Mouse (Mus musculus) liver, embryonic 12.5 days (tissue): ENCODE results near the gene Spns2. TPM values are rescaled to one million over a fixed set of nuclear protein-coding genes. Genes with fewer than 3 reads are reported as not detected.
A peak's percentile ranks its signal among the peaks of the same experiment; 100 is the strongest.

Experiments used
- ATAC-seq: fragments of 200-750 bp; cut with Nextera tagmentation; 2 replicates; pipeline ENCODE4 v1.8.0; 2017; ENCODE audit warnings: moderate number of reproducible peaks, mild to moderate bottlenecking, moderate library complexity
- H3K27ac ChIP-seq: fragments of 300-500 bp; sonication (generic); 2 replicates; pipeline ENCODE4 v1.5.1; 2016; ENCODE audit warnings: mild to moderate bottlenecking
- H3K27me3 ChIP-seq: fragments of 300-500 bp; sonication (generic); replicated peaks from 2 replicates; pipeline ENCODE4 v1.6.1; 2016; ENCODE audit warnings: mild to moderate bottlenecking, moderate library complexity
- H3K36me3 ChIP-seq: fragments of 300-500 bp; sonication (generic); 2 replicates; pipeline ENCODE4 v1.6.1; 2016; ENCODE audit warnings: mild to moderate bottlenecking, moderate library complexity
- H3K4me1 ChIP-seq: fragments of 300-500 bp; sonication (generic); 2 replicates; pipeline ENCODE4 v1.6.1; 2016
- H3K4me2 ChIP-seq: fragments of 300-500 bp; sonication (generic); 2 replicates; pipeline ENCODE4 v1.6.1; 2016; ENCODE audit warnings: mild to moderate bottlenecking, moderate library complexity
- H3K4me3 ChIP-seq: fragments of 300-500 bp; sonication (generic); 2 replicates; pipeline ENCODE4 v1.5.1; 2016; ENCODE audit warnings: mild to moderate bottlenecking, moderate library complexity
- H3K9ac ChIP-seq: fragments of 300-500 bp; sonication (generic); 2 replicates; pipeline ENCODE4 v1.6.1; 2016; ENCODE audit warnings: mild to moderate bottlenecking, moderate library complexity
- H3K9me3 ChIP-seq: fragments of 300-500 bp; sonication (generic); replicated peaks from 2 replicates; pipeline ENCODE4 v1.6.1; 2016; ENCODE audit warnings: mild to moderate bottlenecking, moderate library complexity
- WGBS: fragments of 180-500 bp; shearing (Covaris S2); methylation state at CpG from one replicate; pipeline ENCODE4 v1.1.7; 2016; ENCODE audit not compliant: insufficient replicate concordance; 5-methylcytosine and 5-hydroxymethylcytosine counted together
- polyA plus RNA-seq: library from polyadenylated mRNA; unstranded; fragments of >200 nt; fragmentation: Nextera tagmentation; extraction: Ambion mirVana; gene quantifications from 2 replicates; pipeline ENCODE4 v1.2.1, GENCODE M21; 2016

Gene Spns2
- polyA plus RNA-seq, 1 experiment from 2014 or later, result 11.7 TPM

GRCm38 (mm10) chr11:72485157-72485556 is 4.5 kb downstream of the Spns2 start:
- no peak overlapping the region for H3K4me3 ChIP-seq
- H3K4me2 ChIP-seq, result 0 out of 2 replicates have a peak overlapping the region, but pooled peaks have one; percentile 5
- no peak for ATAC-seq
- 32% methylated on average over 5 of the region's 5 CpGs for WGBS
- no peaks in the 10 kb centered on the region for H3K9me3 ChIP-seq
- H3K27ac ChIP-seq, result peak overlapping the region; percentile 54; the same call in 1 of the 2 replicates
- H3K36me3 ChIP-seq, result no peaks in the 10 kb centered on the region
- peaks cover 99% of the 10 kb centered on the region for H3K4me1 ChIP-seq
- H3K9ac ChIP-seq, result no peak overlapping the region
- peaks cover 21% of the 10 kb centered on the region for H3K27me3 ChIP-seq

DNA sequence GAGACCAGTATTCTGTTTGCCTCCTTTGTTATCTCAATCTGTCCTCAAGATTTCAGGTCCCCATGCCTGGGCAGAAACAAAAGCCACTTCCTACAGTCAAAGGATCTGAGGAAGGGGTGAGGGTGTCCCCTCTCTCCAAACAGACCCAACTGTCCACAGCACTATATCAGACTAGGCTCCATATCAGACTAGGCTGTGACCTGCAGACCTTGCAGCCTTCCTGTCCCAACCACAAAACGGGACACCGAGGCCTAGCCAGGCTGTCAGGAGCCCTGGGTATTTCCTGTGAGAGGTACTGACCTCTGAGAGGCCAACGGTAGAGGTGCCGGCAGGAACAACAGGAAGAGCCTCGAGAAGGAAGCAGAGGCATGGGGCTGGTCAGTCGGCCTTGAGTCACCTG is 5.2 kb downstream of the Spns2 start:
- ATAC-seq, result no peak
- Histone ChIP-seq H3K9me3 (no peaks in the 10 kb centered on the region), H3K9ac (no peak overlapping the region), H3K27ac (peak overlapping the region; percentile 54; the same call in 1 of the 2 replicates), H3K4me1 (peaks cover 99% of the 10 kb centered on the region), H3K4me2 (no peak overlapping the region; the same call in 1 of the 2 replicates), H3K27me3 (peaks cover 17% of the 10 kb centered on the region), H3K36me3 (no peaks in the 10 kb centered on the region), H3K4me3 (no peak overlapping the region)
- 11% methylated on average over 6 of the region's 6 CpGs for WGBS

DNA sequence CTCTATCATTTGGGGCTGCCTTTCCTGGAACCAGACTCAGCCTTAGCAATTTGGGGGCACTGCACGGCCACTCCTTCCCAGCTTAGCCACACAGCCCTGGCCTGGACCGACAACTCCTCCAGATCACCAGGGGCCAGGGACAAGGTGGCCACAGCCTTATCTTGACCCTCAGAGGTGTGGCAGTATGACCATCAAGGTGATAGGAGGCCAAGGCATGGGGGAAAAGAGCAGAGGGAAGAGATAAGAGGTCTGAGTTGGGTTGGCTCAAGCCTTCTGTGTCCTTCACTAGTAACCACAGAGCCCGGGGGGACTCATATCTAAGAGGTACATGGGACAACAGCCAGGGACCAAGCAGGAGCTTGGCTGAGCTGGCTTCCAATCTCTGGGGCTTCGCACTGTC is 7.8 kb downstream of the Spns2 start:
- Histone ChIP-seq H3K36me3 (no peaks in the 10 kb centered on the region), H3K4me2 (peak overlapping the region; percentile 43), H3K27me3 (no peaks in the 10 kb centered on the region), H3K4me3 (no peak overlapping the region), H3K9ac (peak overlapping the region; percentile 33; the same call in 1 of the 2 replicates), H3K27ac (peak overlapping the region; percentile 78), H3K9me3 (no peaks in the 10 kb centered on the region), H3K4me1 (peaks cover 99% of the 10 kb centered on the region)
- peak; percentile 84 for ATAC-seq
- 20% methylated on average over 4 of the region's 4 CpGs for whole genome bisulfite sequencing

- peak overlapping the region; percentile 78 for H3K27ac ChIP-seq
- no peaks in the 10 kb centered on the region for H3K36me3 ChIP-seq
- H3K4me3 ChIP-seq, result no peak overlapping the region
- WGBS, result 30% methylated on average over 5 of the region's 5 CpGs
- H3K9me3 ChIP-seq, result no peaks in the 10 kb centered on the region
- H3K27me3 ChIP-seq, result no peaks in the 10 kb centered on the region
- H3K4me2 ChIP-seq, result peak overlapping the region; percentile 43
- H3K9ac ChIP-seq, result 0 out of 2 replicates have a peak overlapping the region, but pooled peaks have one; percentile 9
- ATAC-seq, result no peak
- peaks cover 99% of the 10 kb centered on the region for H3K4me1 ChIP-seq
These were observed 8.4 kb downstream of the Spns2 start for GRCm38 (mm10) chr11:72481313-72481712.

- Histone ChIP-seq H3K4me3 (no peak overlapping the region), H3K4me2 (no peak overlapping the region), H3K9ac (no peak overlapping the region), H3K4me1 (peaks cover 99% of the 10 kb centered on the region), H3K27ac (peak overlapping the region; percentile 78), H3K9me3 (no peaks in the 10 kb centered on the region), H3K36me3 (peaks cover 2% of the 10 kb centered on the region; the same call in 1 of the 2 replicates), H3K27me3 (no peaks in the 10 kb centered on the region)
- ATAC-seq, result no peak
- 26% methylated on average over 2 of the region's 2 CpGs for WGBS
These were observed 10.2 kb downstream of the Spns2 start for GRCm38 (mm10) chr11:72479499-72479898.

- Histone ChIP-seq H3K27ac (0 out of 2 replicates have a peak overlapping the region, but pooled peaks have one; percentile 25), H3K9ac (no peak overlapping the region), H3K36me3 (peaks cover 13% of the 10 kb centered on the region), H3K4me1 (peaks cover 100% of the 10 kb centered on the region), H3K4me3 (no peak overlapping the region), H3K27me3 (no peaks in the 10 kb centered on the region), H3K4me2 (no peak overlapping the region), H3K9me3 (no peaks in the 10 kb centered on the region)
- 57% methylated on average over 6 of the region's 6 CpGs for WGBS
- ATAC-seq, result no peak
These were observed 11.5 kb downstream of the Spns2 start for GRCm38 (mm10) chr11:72478228-72478627.

- Histone ChIP-seq H3K27me3 (no peaks in the 10 kb centered on the region), H3K36me3 (peaks cover 15% of the 10 kb centered on the region), H3K4me1 (peaks cover 97% of the 10 kb centered on the region), H3K4me3 (no peak overlapping the region), H3K9me3 (no peaks in the 10 kb centered on the region), H3K27ac (no peak overlapping the region; the same call in 1 of the 2 replicates), H3K4me2 (no peak overlapping the region), H3K9ac (no peak overlapping the region)
- WGBS, result 79% methylated on average over 1 of the region's 1 CpGs
- ATAC-seq, result no peak
These were observed 12.1 kb downstream of the Spns2 start for GRCm38 (mm10) chr11:72477653-72478052.

DNA sequence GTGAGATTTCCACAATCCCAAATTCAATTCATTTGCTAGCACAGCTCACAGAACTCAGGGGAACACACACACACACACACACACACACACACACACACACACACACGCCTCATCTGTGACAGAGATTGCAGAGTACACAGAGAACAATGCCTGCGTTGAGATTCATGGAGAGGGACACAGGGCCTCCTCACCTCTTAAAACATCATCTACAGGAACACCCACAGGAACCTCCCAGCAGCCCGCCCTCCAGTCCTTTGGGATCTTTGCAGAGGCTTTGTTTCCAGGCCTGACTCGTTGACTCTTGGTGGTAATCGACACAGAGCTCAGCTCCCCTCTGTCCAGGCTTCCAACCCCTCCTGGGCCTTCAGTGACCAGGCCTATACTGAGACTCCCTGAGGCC is 12.5 kb downstream of the Spns2 start:
- no peak overlapping the region for H3K4me3 ChIP-seq
- peaks cover 97% of the 10 kb centered on the region for H3K4me1 ChIP-seq
- no peak for ATAC-seq
- 31% methylated on average over 5 of the region's 5 CpGs for WGBS
- H3K9ac ChIP-seq, result no peak overlapping the region
- no peaks in the 10 kb centered on the region for H3K9me3 ChIP-seq
- 0 out of 2 replicates have a peak overlapping the region, but pooled peaks have one; percentile 75 for H3K27ac ChIP-seq
- peaks cover 15% of the 10 kb centered on the region for H3K36me3 ChIP-seq
- H3K27me3 ChIP-seq, result no peaks in the 10 kb centered on the region
- H3K4me2 ChIP-seq, result no peak overlapping the region

DNA sequence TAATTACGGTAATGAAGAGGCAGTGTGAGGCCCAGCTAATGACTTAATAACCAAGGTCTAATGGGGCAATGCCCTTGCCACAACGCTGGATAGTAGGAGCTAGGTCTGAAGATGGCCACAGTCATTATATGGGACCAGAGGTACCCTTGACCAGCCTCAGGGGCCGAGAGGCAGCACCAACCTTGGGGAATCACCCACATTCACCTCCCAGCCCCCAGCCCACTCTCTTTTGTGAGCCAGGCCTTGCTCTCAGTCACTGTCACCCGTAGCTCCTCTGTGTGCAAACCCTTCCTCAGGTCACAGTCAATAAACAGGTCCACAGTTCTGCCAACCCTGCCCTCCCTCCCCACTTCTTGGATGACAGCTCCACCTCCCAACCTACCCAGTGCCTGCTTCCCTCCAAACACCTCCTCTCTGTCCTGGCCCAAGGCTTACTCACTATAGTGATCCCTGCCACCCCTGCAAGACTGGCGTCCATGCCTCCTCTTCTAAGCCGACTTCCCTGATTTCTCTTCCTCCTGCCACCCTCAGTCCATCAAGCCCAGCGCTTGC is 13.6 kb downstream of the Spns2 start:
- no peak for ATAC-seq

DNA sequence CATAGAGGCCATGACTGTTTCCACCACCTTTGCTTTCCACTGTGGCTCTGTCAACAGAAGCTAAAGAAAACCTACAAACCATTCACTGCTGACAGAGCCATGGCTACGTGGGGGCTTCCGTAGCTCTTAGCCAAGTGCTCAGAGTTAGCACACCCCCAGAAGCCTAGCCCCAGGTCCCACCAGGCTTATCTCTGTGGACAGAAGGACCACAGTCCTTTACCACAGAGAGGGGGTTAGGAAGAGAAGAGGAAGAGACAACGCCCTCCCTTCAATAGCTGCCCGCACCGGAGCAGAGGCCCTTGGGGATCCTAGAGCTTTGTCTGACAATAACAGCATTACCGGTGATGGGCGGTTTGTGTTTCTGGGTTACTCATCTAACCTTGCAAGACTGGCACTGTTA is 14.3 kb downstream of the Spns2 start:
- H3K27me3 ChIP-seq, result no peaks in the 10 kb centered on the region
- no peaks in the 10 kb centered on the region for H3K9me3 ChIP-seq
- peak overlapping the region; percentile 13; the same call in 1 of the 2 replicates for H3K4me3 ChIP-seq
- peak overlapping the region; percentile 50 for H3K4me2 ChIP-seq
- peak; percentile 74 for ATAC-seq
- peaks cover 96% of the 10 kb centered on the region for H3K4me1 ChIP-seq
- H3K27ac ChIP-seq, result peak overlapping the region; percentile 75
- peak overlapping the region; percentile 28; the same call in 1 of the 2 replicates for H3K9ac ChIP-seq
- 10% methylated on average over 7 of the region's 7 CpGs for WGBS
- H3K36me3 ChIP-seq, result peaks cover 15% of the 10 kb centered on the region

More for the DNA sequence above, 13.6 kb downstream of the Spns2 start:
- peaks cover 15% of the 10 kb centered on the region for H3K36me3 ChIP-seq
- WGBS, result 38% methylated on average over 7 of the region's 7 CpGs
- no peak overlapping the region for H3K9ac ChIP-seq
- no peaks in the 10 kb centered on the region for H3K9me3 ChIP-seq
- peaks cover 97% of the 10 kb centered on the region for H3K4me1 ChIP-seq
- peak overlapping the region; percentile 13; the same call in 1 of the 2 replicates for H3K4me3 ChIP-seq
- peak overlapping the region; percentile 50 for H3K4me2 ChIP-seq
- peak overlapping the region; percentile 75 for H3K27ac ChIP-seq
- H3K27me3 ChIP-seq, result no peaks in the 10 kb centered on the region

DNA sequence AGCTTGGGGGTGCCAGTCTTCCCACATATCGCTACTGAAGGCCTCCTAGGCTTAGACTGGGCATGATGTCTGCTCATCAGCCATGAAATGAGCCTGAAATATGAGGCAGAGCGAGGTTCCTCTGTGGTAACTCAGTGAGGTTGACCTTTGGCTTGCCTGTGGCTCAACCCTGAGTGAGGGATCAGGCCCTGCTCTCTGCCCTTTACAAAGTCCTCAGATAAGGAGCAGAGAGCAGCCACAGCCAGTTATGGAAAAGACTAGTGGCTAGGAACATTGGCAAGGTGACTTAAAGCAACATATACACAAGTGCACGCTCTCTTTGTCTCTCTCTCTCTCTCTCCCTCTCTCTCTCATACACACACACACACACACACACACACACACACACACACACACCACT is 14.8 kb downstream of the Spns2 start:
- Histone ChIP-seq H3K4me1 (peaks cover 96% of the 10 kb centered on the region), H3K9ac (peak overlapping the region; percentile 28; the same call in 1 of the 2 replicates), H3K36me3 (peaks cover 15% of the 10 kb centered on the region), H3K4me2 (peak overlapping the region; percentile 50), H3K9me3 (no peaks in the 10 kb centered on the region), H3K4me3 (no peak overlapping the region), H3K27me3 (no peaks in the 10 kb centered on the region), H3K27ac (peak overlapping the region; percentile 75)
- WGBS, result 31% methylated on average over 3 of the region's 3 CpGs
- ATAC-seq, result peak; percentile 46; the same call in 1 of the 2 replicates

- Histone ChIP-seq H3K9me3 (no peaks in the 10 kb centered on the region), H3K4me3 (no peak overlapping the region), H3K27ac (peak overlapping the region; percentile 75; the same call in 1 of the 2 replicates), H3K36me3 (peaks cover 15% of the 10 kb centered on the region), H3K9ac (no peak overlapping the region), H3K4me2 (no peak overlapping the region), H3K4me1 (peaks cover 96% of the 10 kb centered on the region), H3K27me3 (no peaks in the 10 kb centered on the region)
- no peak for ATAC-seq
- 78% methylated on average over 4 of the region's 4 CpGs for WGBS
These were observed 16.2 kb downstream of the Spns2 start for GRCm38 (mm10) chr11:72473540-72473939.
